20 mouse cellular contexts compared by ENCODE assay signal in the genomic region with DNA sequence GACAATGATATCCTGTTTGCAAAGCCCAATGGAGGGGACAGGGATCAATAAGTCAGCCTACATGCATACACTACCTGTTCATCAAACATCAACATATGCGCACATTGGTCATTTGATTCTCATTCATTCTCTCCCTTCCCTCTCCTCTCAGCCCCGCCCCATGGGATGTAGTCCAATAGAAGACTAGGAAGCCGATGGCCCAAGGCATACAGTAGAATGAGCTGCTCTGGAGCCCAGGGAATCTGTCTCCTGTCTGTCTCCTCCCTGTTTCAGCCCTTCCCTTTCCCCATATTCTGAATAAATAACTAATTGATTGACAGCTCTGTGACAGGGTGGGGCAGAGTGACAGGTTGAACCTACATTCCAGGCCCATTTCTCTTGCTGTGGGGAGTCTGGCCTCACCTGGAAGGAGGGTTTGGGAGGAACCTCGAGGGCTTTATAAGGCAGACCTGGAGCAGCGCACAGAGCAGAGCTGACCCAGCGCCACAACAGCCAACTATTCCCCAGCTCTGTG. TPM values are rescaled to one million over a fixed set of nuclear protein-coding genes. Genes with fewer than 3 reads are reported as not detected.
DNase-seq lines count a peak whose midpoint lies in the region; ATAC-seq and TF ChIP-seq lines count a peak whose summit lies in the region.
"Had no signal": no experiment of that assay in that cellular context is flagged by ENCODE, and none has a peak within 500 bp of the region (broad histone marks: within the 10 kb centered on the region; RNA-seq: fewer than 3 reads in every experiment).

TSS of gene Gast (plus strand) at position 464 of the 514 bp plus-strand sequence.

- 87% methylated on average over 6 of the region's 6 CpGs for WGBS in midbrain, embryonic 11.5 days
- 81% methylated on average over 6 of the region's 6 CpGs for WGBS in midbrain, embryonic 10.5 days
- WGBS in hindbrain, embryonic 12.5 days, result 76% methylated on average over 6 of the region's 6 CpGs
- WGBS in midbrain, embryonic 15.5 days, result 70% methylated on average over 6 of the region's 6 CpGs
- WGBS in embryonic facial prominence, embryonic 10.5 days, result 85% methylated on average over 6 of the region's 6 CpGs
- WGBS in kidney, adult 2 months, result 81% methylated on average over 6 of the region's 6 CpGs

- H3K27ac ChIP-seq in midbrain, embryonic 11.5 days (ENCODE audit: low read depth, low read length), result 0 out of 2 replicates have a peak within 1 kb of the TSS, but pooled peaks have one; percentile 6
- no peak within 1 kb of the TSS for H3K27ac ChIP-seq in midbrain, embryonic 10.5 days (replicated peaks)
- peak within 1 kb of the TSS; percentile 90 for H3K27ac ChIP-seq in hindbrain, embryonic 12.5 days
- H3K27ac ChIP-seq in midbrain, embryonic 15.5 days, result peak within 1 kb of the TSS; percentile 92
- H3K27ac ChIP-seq in embryonic facial prominence, embryonic 10.5 days (replicated peaks), result no peak within 1 kb of the TSS
- H3K27ac ChIP-seq in kidney, adult 2 months (ENCODE audit: insufficient read depth, low read depth, low read length), result no peak within 1 kb of the TSS
- H3K27ac ChIP-seq: embryonic facial prominence, embryonic 13.5 days; heart, adult 2 months; limb, embryonic 12.5 days; liver, embryonic 15.5 days had no signal

- no peak for ATAC-seq in midbrain, embryonic 11.5 days (ENCODE audit: low FRiP score)
- ATAC-seq in hindbrain, embryonic 12.5 days (ENCODE audit: low FRiP score), result no peak
- ATAC-seq in midbrain, embryonic 15.5 days (replicated peaks), result 0 out of 2 replicates have a peak, but pooled peaks have one; percentile 9

- H3K4me3 ChIP-seq in midbrain, embryonic 11.5 days (ENCODE audit: low read depth, low read length), result no peak within 1 kb of the TSS
- no peak within 1 kb of the TSS for H3K4me3 ChIP-seq in midbrain, embryonic 10.5 days
- H3K4me3 ChIP-seq in hindbrain, embryonic 12.5 days, result no peak within 1 kb of the TSS
- H3K4me3 ChIP-seq in midbrain, embryonic 15.5 days, result no peak within 1 kb of the TSS
- no peak within 1 kb of the TSS for H3K4me3 ChIP-seq in embryonic facial prominence, embryonic 10.5 days
- no peak within 1 kb of the TSS for H3K4me3 ChIP-seq in kidney, adult 2 months (ENCODE audit: insufficient read depth, low read depth, low read length)
- H3K4me3 ChIP-seq: embryonic facial prominence, embryonic 13.5 days; heart, adult 2 months; limb, embryonic 12.5 days; liver, embryonic 15.5 days had no signal

- TF ChIP-seq CTCF in kidney, adult 2 months (conservative IDR thresholded peaks at IDR 0.05; ENCODE audit: insufficient read depth, insufficient read length, low read depth, low read length), result no peak

- H3K27me3 ChIP-seq in midbrain, embryonic 11.5 days (ENCODE audit: control insufficient read depth, insufficient read depth, low read length), result no peaks in the 10 kb centered on the region
- H3K27me3 ChIP-seq in midbrain, embryonic 10.5 days (ENCODE audit: low read depth, poor library complexity, severe bottlenecking), result no peaks in the 10 kb centered on the region
- H3K27me3 ChIP-seq in hindbrain, embryonic 12.5 days, result no peaks in the 10 kb centered on the region
- H3K27me3 ChIP-seq in midbrain, embryonic 15.5 days (replicated peaks), result no peaks in the 10 kb centered on the region
- H3K27me3 ChIP-seq in embryonic facial prominence, embryonic 10.5 days (replicated peaks; ENCODE audit: low read depth, poor library complexity, severe bottlenecking), result no peaks in the 10 kb centered on the region
- H3K27me3 ChIP-seq in kidney, adult 2 months (replicated peaks; ENCODE audit: control insufficient read depth, insufficient read depth, low read length), result no peaks in the 10 kb centered on the region
- H3K27me3 ChIP-seq: embryonic facial prominence, embryonic 13.5 days had no signal

- no peak for DNase-seq in midbrain, embryonic 11.5 days (ENCODE audit: low spot score, missing footprints)
- no peak for DNase-seq in midbrain, embryonic 10.5 days (ENCODE audit: low spot score)
- no peak for DNase-seq in embryonic facial prominence, embryonic 10.5 days (ENCODE audit: low spot score)
- no peak for DNase-seq in spleen, postnatal 10 days (ENCODE audit: low spot score in 2 of 2)
- no peak for DNase-seq in kidney, adult 2 months
- no peak for DNase-seq in thymus, postnatal 10 days (ENCODE audit: low spot score in 2 of 2)
- DNase-seq: B cell, adult 2 months; cerebellum, adult 18-20 months; heart, adult 2 months; kidney, adult 18-20 months; lung, postnatal 14 days had no signal

- no peak for TF ChIP-seq POLR2A in kidney, adult 2 months (IDR thresholded peaks at IDR 0.05; ENCODE audit: low read depth, low read length)

- no peak within 1 kb of the TSS for H3K9ac ChIP-seq in midbrain, embryonic 11.5 days (ENCODE audit: low read length)
- H3K9ac ChIP-seq in hindbrain, embryonic 12.5 days, result no peak within 1 kb of the TSS
- no peak within 1 kb of the TSS for H3K9ac ChIP-seq in midbrain, embryonic 15.5 days
- H3K9ac ChIP-seq: embryonic facial prominence, embryonic 13.5 days; limb, embryonic 12.5 days; liver, embryonic 15.5 days had no signal

- H3K36me3 ChIP-seq in midbrain, embryonic 11.5 days (ENCODE audit: control insufficient read depth, insufficient read depth, low read length), result no peaks in the 10 kb centered on the region
- H3K36me3 ChIP-seq in midbrain, embryonic 10.5 days, result no peaks in the 10 kb centered on the region
- H3K36me3 ChIP-seq in hindbrain, embryonic 12.5 days, result no peaks in the 10 kb centered on the region
- H3K36me3 ChIP-seq in midbrain, embryonic 15.5 days (replicated peaks), result no peaks in the 10 kb centered on the region
- H3K36me3 ChIP-seq in embryonic facial prominence, embryonic 10.5 days (replicated peaks), result no peaks in the 10 kb centered on the region
- H3K36me3 ChIP-seq in kidney, adult 2 months (ENCODE audit: control insufficient read depth, insufficient read depth, low read length), result no peaks in the 10 kb centered on the region
- H3K36me3 ChIP-seq: embryonic facial prominence, embryonic 13.5 days; limb, embryonic 12.5 days; liver, embryonic 15.5 days had no signal

- H3K4me1 ChIP-seq in midbrain, embryonic 11.5 days (ENCODE audit: control insufficient read depth, insufficient read depth, low read length), result peaks cover 2% of the 10 kb centered on the region; the same call in 1 of the 2 replicates
- H3K4me1 ChIP-seq in midbrain, embryonic 10.5 days, result peaks cover 33% of the 10 kb centered on the region
- H3K4me1 ChIP-seq in hindbrain, embryonic 12.5 days, result peaks cover 48% of the 10 kb centered on the region
- peaks cover 48% of the 10 kb centered on the region for H3K4me1 ChIP-seq in midbrain, embryonic 15.5 days
- H3K4me1 ChIP-seq in embryonic facial prominence, embryonic 10.5 days, result peaks cover 35% of the 10 kb centered on the region
- H3K4me1 ChIP-seq in kidney, adult 2 months (ENCODE audit: control insufficient read depth, insufficient read depth, low read length), result no peaks in the 10 kb centered on the region
- H3K4me1 ChIP-seq: liver, embryonic 15.5 days had no signal

- no peaks in the 10 kb centered on the region for H3K9me3 ChIP-seq in midbrain, embryonic 11.5 days (ENCODE audit: control insufficient read depth, low read length)
- no peaks in the 10 kb centered on the region for H3K9me3 ChIP-seq in midbrain, embryonic 10.5 days (replicated peaks)
- H3K9me3 ChIP-seq in hindbrain, embryonic 12.5 days (replicated peaks), result no peaks in the 10 kb centered on the region
- no peaks in the 10 kb centered on the region for H3K9me3 ChIP-seq in midbrain, embryonic 15.5 days
- no peaks in the 10 kb centered on the region for H3K9me3 ChIP-seq in embryonic facial prominence, embryonic 10.5 days
- H3K9me3 ChIP-seq: embryonic facial prominence, embryonic 13.5 days; limb, embryonic 12.5 days; liver, embryonic 15.5 days had no signal

- H3K4me2 ChIP-seq in midbrain, embryonic 11.5 days, result no peak within 1 kb of the TSS
- peak within 1 kb of the TSS; percentile 29; the same call in 1 of the 2 replicates for H3K4me2 ChIP-seq in hindbrain, embryonic 12.5 days (replicated peaks)
- H3K4me2 ChIP-seq in midbrain, embryonic 15.5 days, result peak within 1 kb of the TSS; percentile 35
- H3K4me2 ChIP-seq: embryonic facial prominence, embryonic 13.5 days; limb, embryonic 12.5 days; liver, embryonic 15.5 days had no signal

RNA-seq across cellular contexts. Expression of gene Gast, which starts in this region (rescaled TPM):
- 0.68 and 0.79 TPM in 2 replicates for polyA plus RNA-seq in midbrain, embryonic 11.5 days (2014; fragmentation: Nextera tagmentation; extraction: Ambion mirVana)
- 0.56 TPM in 1 of 2 replicates, not detected in the other for polyA plus RNA-seq in midbrain, embryonic 10.5 days (2016; fragmentation: Nextera tagmentation; extraction: Ambion mirVana)
- polyA plus RNA-seq in hindbrain, embryonic 12.5 days (2016; fragmentation: Nextera tagmentation; extraction: Ambion mirVana), result 0.89 TPM in 1 of 2 replicates, not detected in the other
- polyA plus RNA-seq in midbrain, embryonic 15.5 days (2015; fragmentation: Nextera tagmentation; extraction: Ambion mirVana), result 2.0 and 2.3 TPM in 2 replicates
- polyA plus RNA-seq in embryonic facial prominence, embryonic 10.5 days (2016; fragmentation: Nextera tagmentation; extraction: Ambion mirVana), result 0.37 TPM in 1 of 2 replicates, not detected in the other
- not detected in 2 replicates for polyA plus RNA-seq in kidney, adult 2 months (2012; rRNA removed)
- polyA plus RNA-seq: heart, adult 2 months; heart, postnatal 0 days; large intestine, adult 2 months; limb, embryonic 12.5 days; liver, embryonic 15.5 days; neural tube, embryonic 11.5 days; testis, adult 2 months had no signal

Comparison
In these comparisons a context has a peak if more than half of its experiments do, and no peak if none do; other contexts are left out.
1. H3K27ac ChIP-seq: peak in midbrain, embryonic 11.5 days (single experiment), hindbrain, embryonic 12.5 days (single experiment) and midbrain, embryonic 15.5 days (single experiment); none in midbrain, embryonic 10.5 days (single experiment), embryonic facial prominence, embryonic 10.5 days (single experiment) and kidney, adult 2 months (single experiment).